Mouse (Mus musculus) liver, adult 2 months (tissue): ENCODE results near the gene Cdc37.

ENCODE experiments used
- CTCF ChIP-seq: fragments of 200-500 bp; IDR thresholded peaks from 2 replicates; pipeline ENCODE4 v1.5.1; 2011; ENCODE audit warnings: low read depth, low read length, control low read depth
- POLR2A ChIP-seq: fragments of 200-500 bp; IDR thresholded peaks from 2 replicates; pipeline ENCODE4 v1.6.1; 2011; ENCODE audit warnings: low read length, control low read depth; ENCODE audit not compliant: insufficient read depth; ENCODE audit errors: extremely low read depth

DNA sequence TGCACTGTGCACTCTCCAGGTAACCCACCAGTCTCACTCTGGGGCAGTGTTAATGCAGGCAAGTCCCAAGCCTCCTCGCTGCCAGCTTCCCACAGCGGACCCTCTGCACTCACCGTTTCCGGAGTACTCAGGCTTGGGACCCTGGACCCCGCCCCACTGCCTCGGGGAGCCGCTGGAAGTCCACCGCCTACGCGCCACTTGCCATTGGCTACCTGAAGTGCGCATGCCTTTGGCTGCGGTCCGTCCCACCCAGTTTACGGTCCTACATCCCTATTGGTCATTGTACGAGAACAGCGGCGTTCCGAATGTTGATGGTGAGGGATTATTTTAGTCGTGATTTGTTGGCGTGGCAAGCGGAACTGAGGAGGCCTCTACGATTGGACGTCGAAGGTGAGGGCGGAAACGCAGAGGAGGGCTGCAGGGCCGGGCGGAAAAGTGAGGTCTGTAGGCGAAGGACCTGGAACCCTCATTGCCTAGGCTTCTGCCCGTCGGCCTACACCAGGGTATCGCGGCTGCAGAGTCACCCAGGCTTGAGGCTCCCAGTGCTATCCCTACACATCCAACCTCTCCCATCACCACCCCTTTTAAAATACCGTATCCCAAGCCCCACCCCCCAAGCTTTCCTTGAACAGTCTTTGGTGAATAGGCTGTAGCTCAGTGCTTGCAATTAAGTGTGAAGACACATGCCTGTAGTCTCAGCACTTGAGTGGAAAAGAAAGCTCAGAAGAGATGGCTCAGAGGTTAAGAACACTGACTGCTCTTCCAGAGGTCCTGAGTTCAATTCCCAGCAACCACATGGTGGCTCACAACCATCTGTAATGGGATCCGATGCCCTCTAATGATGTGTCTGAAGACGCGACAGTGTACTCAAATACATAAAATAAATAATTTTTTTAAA is 18.5 kb downstream of the Cdc37 start, which contains the start of gene Tyk2:
- no peak for TF ChIP-seq CTCF
- TF ChIP-seq POLR2A = peak; percentile 60; the same call in 1 of the 2 replicates
